Mouse (Mus musculus) kidney, postnatal 14 days (tissue): ENCODE data around the gene Tmem44.

Source experiments
- DNase-seq: peaks from one replicate; pipeline ENCODE4 v3.0.0; 2022; ENCODE audit warnings: mixed read lengths

The Tmem44 gene

GRCm38 (mm10) chr16:30552621-30553338, 2.1 kb upstream of the Tmem44 start:
- DNase-seq, result peak; percentile 92

- peak; percentile 87 for DNase-seq
These were observed 485 bp downstream of the Tmem44 start for GRCm38 (mm10) chr16:30549966-30550747.

- DNase-seq, result no peak
These were observed 1.1 kb downstream of the Tmem44 start for GRCm38 (mm10) chr16:30549516-30549915.

GRCm38 (mm10) chr16:30548291-30548690, 2.4 kb downstream of the Tmem44 start:
- DNase-seq, result no peak

GRCm38 (mm10) chr16:30544693-30545092, 5.9 kb downstream of the Tmem44 start:
- no peak for DNase-seq

- DNase-seq, result no peak
These were observed 7.3 kb downstream of the Tmem44 start for GRCm38 (mm10) chr16:30543386-30543785.

- no peak for DNase-seq
These were observed 7.8 kb downstream of the Tmem44 start for GRCm38 (mm10) chr16:30542826-30543225.

- DNase-seq, result peak; percentile 33
These were observed 10.3 kb downstream of the Tmem44 start for GRCm38 (mm10) chr16:30540107-30541001.

GRCm38 (mm10) chr16:30539433-30539832, 11.2 kb downstream of the Tmem44 start:
- peak; percentile 57 for DNase-seq

GRCm38 (mm10) chr16:30535075-30535474, 15.6 kb downstream of the Tmem44 start:
- no peak for DNase-seq

GRCm38 (mm10) chr16:30533592-30533991, 17.1 kb downstream of the Tmem44 start:
- no peak for DNase-seq

GRCm38 (mm10) chr16:30532929-30533328, 17.7 kb downstream of the Tmem44 start:
- no peak for DNase-seq

- DNase-seq, result peak; percentile 61
These were observed 18.8 kb downstream of the Tmem44 start for GRCm38 (mm10) chr16:30531761-30532406.

- no peak for DNase-seq
These were observed 19.8 kb downstream of the Tmem44 start for GRCm38 (mm10) chr16:30530815-30531214.

- DNase-seq, result no peak
These were observed 22.3 kb downstream of the Tmem44 start for GRCm38 (mm10) chr16:30528386-30528785.

GRCm38 (mm10) chr16:30527889-30528288, 22.8 kb downstream of the Tmem44 start:
- no peak for DNase-seq

GRCm38 (mm10) chr16:30525756-30526155, 24.9 kb downstream of the Tmem44 start:
- DNase-seq, result no peak

- DNase-seq, result no peak
These were observed 26.2 kb downstream of the Tmem44 start for GRCm38 (mm10) chr16:30524481-30524880.

- no peak for DNase-seq
These were observed 28.2 kb downstream of the Tmem44 start for GRCm38 (mm10) chr16:30522253-30522940.

GRCm38 (mm10) chr16:30521147-30521546, 29.5 kb downstream of the Tmem44 start:
- no peak for DNase-seq

GRCm38 (mm10) chr16:30520361-30520823, 30.2 kb downstream of the Tmem44 start:
- DNase-seq, result peak; percentile 84

- DNase-seq, result no peak
These were observed 32.0 kb downstream of the Tmem44 start for GRCm38 (mm10) chr16:30518635-30519034.
